Mouse (Mus musculus) midbrain, embryonic 10.5 days (tissue): Measurements from ENCODE around the gene Gm20388. TPM values are rescaled to one million over a fixed set of nuclear protein-coding genes. Genes with fewer than 3 reads are reported as not detected.
"Not testable (repeated sequence)": the region's sequence is repeated elsewhere in the genome, so short reads cannot be mapped to it uniquely, and the experiment has no call there.

Source experiments
- DNase-seq: peaks from one replicate; pipeline ENCODE4 v3.0.0-alpha.2; 2017; ENCODE audit warnings: low spot score
- H3K27ac ChIP-seq: fragments of 300-500 bp; sonication (generic); replicated peaks from 2 replicates; pipeline ENCODE4 v1.5.1; 2016; ENCODE audit warnings: mild to moderate bottlenecking
- H3K27me3 ChIP-seq: fragments of 300-500 bp; sonication (generic); 2 replicates; pipeline ENCODE4 v1.6.1; 2016; ENCODE audit warnings: low read depth, mild to moderate bottlenecking; ENCODE audit not compliant: poor library complexity, severe bottlenecking
- H3K36me3 ChIP-seq: fragments of 300-500 bp; sonication (generic); 2 replicates; pipeline ENCODE4 v1.6.1; 2016; ENCODE audit warnings: mild to moderate bottlenecking, moderate library complexity
- H3K4me1 ChIP-seq: fragments of 300-500 bp; sonication (generic); 2 replicates; pipeline ENCODE4 v1.6.1; 2016
- H3K4me3 ChIP-seq: fragments of 300-500 bp; sonication (generic); 2 replicates; pipeline ENCODE4 v1.5.1; 2016; ENCODE audit warnings: mild to moderate bottlenecking, moderate library complexity
- H3K9me3 ChIP-seq: fragments of 300-500 bp; sonication (generic); replicated peaks from 2 replicates; pipeline ENCODE4 v1.6.1; 2016; ENCODE audit warnings: mild to moderate bottlenecking
- WGBS: fragments of 180-500 bp; shearing (Covaris S2); methylation state at CpG from one replicate; pipeline ENCODE4 v1.1.7; 2016; 5-methylcytosine and 5-hydroxymethylcytosine counted together
- polyA plus RNA-seq: library from polyadenylated mRNA; unstranded; fragments of >200 nt; fragmentation: Nextera tagmentation; extraction: Ambion mirVana; gene quantifications from 2 replicates; pipeline ENCODE4 v1.2.1, GENCODE M21; 2016

Gm20388 gene
- polyA plus RNA-seq, 1 experiment from 2014 or later: 7.1 TPM

DNA sequence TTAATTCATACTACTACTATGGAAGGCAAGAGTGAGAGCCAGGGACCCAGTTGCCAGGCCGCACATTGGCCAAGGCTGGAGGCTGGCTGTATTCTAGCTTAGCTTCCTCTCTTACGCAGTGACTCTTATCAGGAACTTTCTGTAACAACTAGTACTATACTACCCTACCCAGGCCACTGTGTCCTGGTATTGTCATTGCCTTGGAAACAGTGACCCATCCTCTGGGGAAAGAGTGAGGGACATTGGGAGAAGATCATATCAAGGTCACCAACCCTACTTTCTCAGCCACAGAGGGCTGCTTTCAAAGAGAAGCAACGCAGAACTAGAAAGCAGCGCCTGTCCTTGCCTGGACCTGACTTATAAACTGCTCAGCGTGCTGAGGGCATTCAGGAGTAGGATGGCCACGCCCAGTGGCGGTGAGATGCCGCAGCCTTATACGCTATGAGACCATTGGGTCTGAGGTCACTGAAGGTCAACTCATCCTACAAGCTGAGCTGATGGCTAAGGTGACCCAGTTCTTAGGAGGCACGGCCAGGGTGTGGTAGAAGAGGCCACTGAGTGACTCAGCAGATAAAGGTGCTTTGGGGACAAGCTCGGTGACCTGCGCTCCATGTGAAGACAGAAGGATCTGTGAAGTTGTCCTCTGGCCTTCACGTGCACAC is 417.9 kb downstream of the Gm20388 start:
- 93% methylated on average over 13 of the region's 13 CpGs for WGBS
- H3K36me3 ChIP-seq: no peaks in the 10 kb centered on the region
- H3K4me1 ChIP-seq: peaks cover 85% of the 10 kb centered on the region
- no peaks in the 10 kb centered on the region for H3K9me3 ChIP-seq
- H3K4me3 ChIP-seq: no peak overlapping the region
- peak overlapping the region; percentile 95; the same call in 1 of the 2 replicates for H3K27ac ChIP-seq
- no peak for DNase-seq
- H3K27me3 ChIP-seq: peaks cover 74% of the 10 kb centered on the region

DNA sequence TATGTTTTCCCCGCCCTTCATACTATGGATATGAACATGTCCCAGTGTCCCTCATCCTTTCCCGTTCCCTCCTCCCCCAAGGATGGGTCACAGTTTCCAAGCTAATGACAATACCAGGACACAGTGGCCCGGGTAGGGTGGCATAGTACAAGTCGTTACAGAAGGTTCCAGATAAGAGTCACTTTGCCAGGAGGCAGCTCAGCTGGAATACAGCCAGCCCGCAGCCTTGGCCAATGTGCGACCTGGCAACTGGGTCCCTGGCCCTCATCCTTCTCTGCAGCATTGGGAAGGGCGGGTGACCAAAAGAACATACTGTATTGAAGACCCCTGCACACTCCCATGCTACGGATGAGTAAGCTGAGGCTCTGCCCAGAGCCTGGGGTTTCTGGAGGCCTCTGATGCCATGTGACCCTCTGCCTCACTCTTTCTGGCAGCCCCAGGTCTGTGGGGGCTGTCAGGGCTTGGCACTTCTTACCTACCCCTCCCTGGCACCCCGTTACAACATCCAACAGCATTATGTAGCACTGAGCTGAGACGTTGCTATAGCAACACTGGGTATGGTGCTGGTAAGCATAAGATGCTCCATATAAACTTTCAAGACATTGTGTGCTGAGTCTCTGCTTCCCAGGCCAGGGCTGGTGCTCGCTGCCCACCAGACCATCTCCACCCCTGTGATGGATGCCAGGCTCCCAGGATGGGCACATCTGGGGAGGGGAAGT is 418.5 kb downstream of the Gm20388 start:
- Histone ChIP-seq H3K36me3 (no peaks in the 10 kb centered on the region), H3K4me3 (no peak overlapping the region), H3K4me1 (peaks cover 85% of the 10 kb centered on the region), H3K27me3 (peaks cover 71% of the 10 kb centered on the region), H3K9me3 (no peaks in the 10 kb centered on the region), H3K27ac (0 out of 2 replicates have a peak overlapping the region, but pooled peaks have one; percentile 95)
- 89% methylated on average over 11 of the region's 11 CpGs for WGBS
- DNase-seq: no peak

DNA sequence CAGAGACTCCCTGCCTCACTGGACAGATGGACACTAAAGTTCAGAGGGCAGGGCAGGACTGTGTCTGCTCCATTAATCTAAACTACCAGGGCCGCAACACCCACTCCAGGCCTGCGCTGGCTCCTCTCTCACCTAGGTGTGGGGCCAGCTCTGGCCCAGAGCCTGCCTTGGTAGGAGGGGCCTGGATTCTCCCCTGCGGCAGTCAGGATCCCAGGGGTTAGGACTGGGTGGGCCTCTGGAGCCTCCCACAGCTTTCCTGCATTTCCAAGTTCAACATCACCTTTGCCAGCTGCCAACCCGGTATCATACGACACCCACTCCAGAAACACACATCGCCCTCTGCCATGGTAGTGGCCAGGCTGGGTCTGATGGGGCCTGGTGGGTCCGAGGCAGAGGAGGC is 420.4 kb downstream of the Gm20388 start:
- H3K27ac ChIP-seq: peak overlapping the region; percentile 95
- H3K36me3 ChIP-seq: no peaks in the 10 kb centered on the region
- peaks cover 55% of the 10 kb centered on the region for H3K27me3 ChIP-seq
- no peak overlapping the region for H3K4me3 ChIP-seq
- DNase-seq: no peak
- H3K4me1 ChIP-seq: peaks cover 87% of the 10 kb centered on the region
- H3K9me3 ChIP-seq: no peaks in the 10 kb centered on the region
- WGBS: 81% methylated on average over 7 of the region's 7 CpGs

DNA sequence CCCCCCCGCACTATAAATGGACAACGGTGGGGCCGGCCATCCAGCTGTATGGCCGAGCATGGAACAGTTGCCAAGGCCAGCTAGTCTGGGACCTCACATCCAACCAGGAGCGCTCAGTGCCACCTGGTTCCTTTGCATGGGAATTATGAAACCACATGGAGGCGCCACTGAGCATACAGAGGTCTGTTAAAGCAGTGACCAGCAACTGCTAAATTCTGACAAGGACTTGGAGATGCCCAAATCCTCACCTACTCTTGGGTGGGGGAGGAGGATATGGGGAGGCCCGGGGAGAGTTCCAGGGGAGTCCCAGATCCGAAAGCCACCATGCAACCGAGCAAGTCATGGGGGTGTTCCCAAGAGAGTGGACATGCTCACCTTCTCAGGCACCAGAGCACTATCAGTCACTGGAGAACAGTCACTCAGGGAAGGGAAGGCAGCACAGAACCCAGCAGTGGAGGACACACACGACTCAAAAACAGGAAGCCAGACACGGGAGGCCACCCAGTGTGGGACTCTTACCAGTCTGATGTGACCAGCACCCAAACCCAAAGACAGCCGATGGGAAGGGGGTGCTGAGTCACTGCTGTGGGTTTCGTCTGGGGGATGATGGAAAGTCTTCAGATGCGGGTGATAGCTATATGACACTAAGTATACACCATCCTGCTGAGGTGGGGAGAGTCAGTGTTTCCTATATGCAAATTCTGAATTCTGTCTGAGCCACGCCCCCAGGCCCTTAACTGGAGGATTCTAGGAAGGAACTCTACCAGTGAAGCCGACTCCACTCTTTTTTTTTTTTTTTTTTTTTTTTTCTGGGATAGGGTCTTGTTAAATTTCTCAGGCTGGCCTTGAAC is 422.0 kb downstream of the Gm20388 start:
- peaks cover 90% of the 10 kb centered on the region for H3K4me1 ChIP-seq
- 73% methylated on average over 16 of the region's 16 CpGs for WGBS
- H3K9me3 ChIP-seq: no peaks in the 10 kb centered on the region
- no peak for DNase-seq
- H3K36me3 ChIP-seq: no peaks in the 10 kb centered on the region
- H3K27me3 ChIP-seq: peaks cover 44% of the 10 kb centered on the region
- peak overlapping the region; percentile 95 for H3K27ac ChIP-seq
- no peak overlapping the region for H3K4me3 ChIP-seq

DNA sequence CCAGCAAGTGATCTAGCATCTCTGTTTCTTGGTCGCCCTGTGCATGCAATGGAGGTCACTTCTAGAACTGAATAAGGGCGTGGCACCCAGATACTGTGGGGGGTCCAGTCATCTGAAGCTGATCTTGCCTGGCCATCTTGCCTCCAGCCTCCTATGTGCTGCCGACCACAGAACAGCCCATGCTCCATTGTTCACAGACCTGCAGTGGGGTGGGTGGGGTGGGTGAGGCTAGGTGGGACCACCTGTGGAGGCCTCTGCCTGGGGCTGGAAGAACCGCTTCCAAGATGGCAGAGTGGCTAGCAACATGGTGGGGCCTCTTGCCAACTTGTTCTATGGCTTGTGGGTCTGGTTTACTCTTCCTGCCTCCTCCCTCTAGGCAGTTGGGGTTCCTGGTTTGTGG is 423.0 kb downstream of the Gm20388 start:
- Histone ChIP-seq H3K36me3 (no peaks in the 10 kb centered on the region), H3K27me3 (peaks cover 38% of the 10 kb centered on the region), H3K4me3 (no peak overlapping the region), H3K9me3 (no peaks in the 10 kb centered on the region; the same call in 1 of the 2 replicates), H3K4me1 (peaks cover 91% of the 10 kb centered on the region), H3K27ac (peak overlapping the region; percentile 95)
- 87% methylated on average over 4 of the region's 4 CpGs for WGBS
- DNase-seq: no peak

DNA sequence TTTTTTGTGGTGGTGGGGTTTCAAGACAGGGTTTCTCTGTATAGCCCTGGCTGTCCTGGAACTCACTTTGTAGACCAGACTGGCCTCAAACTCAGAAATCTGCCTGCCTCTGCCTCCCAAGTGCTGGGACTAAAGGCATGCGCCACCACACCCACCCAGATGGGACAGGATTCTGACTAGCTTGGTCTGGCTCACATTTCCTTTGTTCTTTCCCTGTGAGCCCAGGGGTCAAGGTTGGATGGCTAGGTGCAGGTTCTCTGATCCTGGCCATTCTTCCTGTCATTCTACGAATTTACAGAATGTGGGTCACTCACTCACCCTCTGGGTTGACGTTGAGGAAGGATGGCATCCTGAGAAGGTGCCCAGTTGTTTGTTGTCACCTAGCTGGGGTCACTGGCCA is 423.6 kb downstream of the Gm20388 start:
- H3K9me3 ChIP-seq, DNase-seq, H3K36me3 ChIP-seq: not testable (repeated sequence)
- WGBS: 59% methylated on average over 3 of the region's 3 CpGs
- Histone ChIP-seq H3K27me3 (peaks cover 41% of the 10 kb centered on the region), H3K4me1 (peaks cover 91% of the 10 kb centered on the region), H3K27ac (peak overlapping the region; percentile 95), H3K4me3 (peak overlapping the region; percentile 44; the same call in 1 of the 2 replicates)

DNA sequence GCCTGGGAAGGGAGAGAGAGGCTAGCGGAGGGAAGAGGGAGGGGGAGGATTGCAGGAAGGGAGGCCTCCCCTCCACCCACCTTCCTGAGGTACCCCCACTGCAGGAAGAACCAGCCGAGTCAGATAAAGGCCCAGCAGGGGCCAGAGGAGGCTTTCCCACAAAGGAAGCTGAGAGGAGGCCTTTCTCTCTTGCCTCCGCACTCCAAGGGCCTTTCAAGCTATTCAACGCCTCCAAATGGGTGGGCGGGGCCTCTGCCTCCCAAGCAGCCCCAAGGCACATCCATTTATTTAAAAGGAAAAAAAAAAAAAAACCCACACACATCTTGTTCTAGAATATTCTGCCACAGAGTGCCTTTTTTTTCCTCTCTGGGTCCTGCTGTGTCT is 424.2 kb downstream of the Gm20388 start:
- DNase-seq: peak; percentile 84
- Histone ChIP-seq H3K27me3 (peaks cover 40% of the 10 kb centered on the region), H3K27ac (peak overlapping the region; percentile 95), H3K4me3 (peak overlapping the region; percentile 44), H3K36me3 (no peaks in the 10 kb centered on the region), H3K9me3 (no peaks in the 10 kb centered on the region; the same call in 1 of the 2 replicates), H3K4me1 (peaks cover 91% of the 10 kb centered on the region)
- 3% methylated on average over 5 of the region's 5 CpGs for WGBS

DNA sequence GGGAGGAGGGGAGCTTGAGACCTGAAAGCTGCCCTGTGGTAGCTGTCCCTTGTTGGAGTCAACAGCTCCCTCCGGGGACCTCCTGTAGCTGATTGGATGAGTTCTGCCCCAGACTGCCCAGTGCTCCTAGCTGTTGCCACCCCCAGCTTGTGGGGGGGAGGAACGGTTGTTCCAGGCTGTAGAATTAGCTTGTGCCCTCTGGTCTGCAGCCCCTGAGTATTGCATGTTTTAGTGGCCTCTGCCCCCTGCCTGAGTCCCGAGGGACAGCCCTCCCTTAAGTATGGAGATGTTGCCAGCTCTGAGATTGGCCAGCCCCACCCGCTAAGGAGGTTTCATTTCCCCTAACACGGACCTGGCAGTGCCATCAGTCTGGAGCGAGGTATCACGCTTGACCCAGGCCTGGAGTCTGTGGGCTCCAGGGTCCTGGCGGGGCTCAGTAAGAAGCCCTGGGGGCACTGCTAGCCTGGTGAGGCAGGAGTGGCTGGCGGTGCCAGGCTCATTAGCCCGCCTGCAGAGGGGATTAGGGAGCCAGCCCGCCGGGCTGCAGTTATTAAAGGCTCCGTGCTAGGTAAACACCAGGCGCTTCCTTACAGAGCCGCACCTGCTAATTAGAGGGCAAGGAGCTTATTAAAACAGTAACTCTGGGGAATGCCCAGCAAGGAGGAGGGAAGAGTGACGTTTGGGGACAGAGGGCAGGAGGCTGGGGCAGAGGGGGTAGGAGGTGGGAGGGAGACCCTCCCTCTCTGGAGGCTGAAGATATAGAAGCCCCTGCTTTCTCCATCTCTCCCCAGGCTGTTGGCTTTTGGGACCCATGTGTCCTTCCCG is 424.8 kb downstream of the Gm20388 start:
- peaks cover 35% of the 10 kb centered on the region for H3K27me3 ChIP-seq
- peaks cover 97% of the 10 kb centered on the region for H3K4me1 ChIP-seq
- peak; percentile 68 for DNase-seq
- H3K36me3 ChIP-seq: no peaks in the 10 kb centered on the region
- H3K27ac ChIP-seq: peak overlapping the region; percentile 95
- no peaks in the 10 kb centered on the region; the same call in 1 of the 2 replicates for H3K9me3 ChIP-seq
- WGBS: under 1% methylated on average over 17 of the region's 17 CpGs
- H3K4me3 ChIP-seq: peak overlapping the region; percentile 44

DNA sequence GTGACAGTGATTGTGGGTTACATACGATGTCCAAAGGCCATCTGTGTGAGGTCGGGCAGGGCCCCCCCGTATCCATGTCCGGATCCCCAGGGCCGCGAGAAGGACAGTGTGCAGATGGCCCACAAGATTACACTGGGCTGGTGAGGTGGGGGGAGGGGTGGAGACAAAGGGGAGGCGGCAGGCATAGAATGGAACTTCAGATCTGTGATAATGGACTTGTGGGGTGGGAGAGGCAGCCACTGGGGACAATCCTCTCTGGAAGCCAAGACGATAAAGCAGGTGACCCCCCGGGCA is 425.4 kb downstream of the Gm20388 start:
- Histone ChIP-seq H3K4me1 (peaks cover 100% of the 10 kb centered on the region), H3K9me3 (no peaks in the 10 kb centered on the region; the same call in 1 of the 2 replicates), H3K4me3 (peak overlapping the region; percentile 44), H3K27ac (peak overlapping the region; percentile 95), H3K36me3 (no peaks in the 10 kb centered on the region), H3K27me3 (peaks cover 33% of the 10 kb centered on the region)
- peak; percentile 81 for DNase-seq
- WGBS: 2% methylated on average over 9 of the region's 9 CpGs

DNA sequence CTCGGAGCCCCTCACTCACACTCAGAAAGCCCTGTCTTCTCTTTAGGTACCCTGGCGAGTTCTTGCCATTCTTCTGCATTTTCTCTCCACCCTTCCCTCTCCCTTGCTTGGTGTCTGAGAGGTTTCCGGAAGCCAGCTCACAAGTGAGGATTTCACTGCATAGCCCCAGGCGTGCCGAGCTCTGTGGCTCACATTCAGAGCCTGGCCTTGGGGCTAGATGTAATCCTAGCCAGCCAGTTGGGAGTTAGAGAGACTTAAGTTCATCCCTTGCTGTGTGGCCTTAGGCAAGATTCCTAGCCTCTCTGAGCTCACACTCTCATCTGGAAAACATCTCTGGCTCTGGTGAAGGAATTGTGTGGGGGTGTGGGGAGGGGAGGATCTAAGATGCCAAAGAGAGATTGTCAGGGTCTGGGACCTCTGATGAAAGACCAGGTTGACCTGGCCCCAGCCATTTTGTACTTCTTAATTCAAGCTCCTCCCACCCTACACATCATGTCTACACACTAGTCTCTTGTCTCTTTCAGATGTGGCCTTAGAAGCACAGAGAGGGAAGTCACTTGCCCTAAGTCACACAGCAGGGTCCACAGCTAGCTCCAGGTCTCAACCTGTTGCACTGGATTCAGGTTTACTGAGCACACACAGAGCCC is 426.4 kb downstream of the Gm20388 start:
- DNase-seq: no peak
- no peak overlapping the region for H3K4me3 ChIP-seq
- peak overlapping the region; percentile 95 for H3K27ac ChIP-seq
- peaks cover 24% of the 10 kb centered on the region for H3K27me3 ChIP-seq
- 39% methylated on average over 5 of the region's 5 CpGs for WGBS
- no peaks in the 10 kb centered on the region for H3K36me3 ChIP-seq
- peaks cover 100% of the 10 kb centered on the region for H3K4me1 ChIP-seq
- no peaks in the 10 kb centered on the region; the same call in 1 of the 2 replicates for H3K9me3 ChIP-seq

DNA sequence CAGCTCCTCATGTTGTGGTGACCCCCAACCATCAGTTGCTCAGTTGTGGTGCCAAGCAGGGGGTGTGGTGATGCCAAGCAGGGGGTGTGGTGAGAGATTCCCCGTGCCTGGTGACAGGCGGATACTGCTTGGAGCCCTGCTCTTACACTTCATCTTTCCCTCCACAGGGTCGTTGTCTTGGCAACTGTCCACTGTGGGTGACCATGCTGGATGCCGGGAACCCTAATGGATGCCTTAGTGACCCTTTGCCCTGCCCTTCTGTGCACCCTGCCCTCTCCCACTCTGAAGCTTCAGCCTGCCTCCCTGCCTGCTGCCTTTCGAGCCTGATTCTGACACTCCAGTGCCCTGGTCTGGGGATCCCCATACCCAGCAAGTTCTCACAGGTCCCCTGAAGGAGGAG is 427.0 kb downstream of the Gm20388 start:
- no peak for DNase-seq
- H3K4me1 ChIP-seq: peaks cover 100% of the 10 kb centered on the region
- H3K9me3 ChIP-seq: no peaks in the 10 kb centered on the region; the same call in 1 of the 2 replicates
- WGBS: 28% methylated on average over 5 of the region's 5 CpGs
- peaks cover 24% of the 10 kb centered on the region for H3K27me3 ChIP-seq
- H3K4me3 ChIP-seq: no peak overlapping the region
- no peaks in the 10 kb centered on the region for H3K36me3 ChIP-seq
- peak overlapping the region; percentile 95 for H3K27ac ChIP-seq
